Mouse (Mus musculus) midbrain, embryonic 10.5 days (tissue): ENCODE measurements at regions not wholly inside any gene's neighbourhood (a gene's known extent, or its start where the extent isn't known, plus 50 kb on each side); places are given as distances from the start of the nearest gene placed in this dataset.

Source experiments
- DNase-seq: peaks from one replicate; pipeline ENCODE4 v3.0.0-alpha.2; 2017; ENCODE audit warnings: low spot score
- H3K27ac ChIP-seq: fragments of 300-500 bp; sonication (generic); replicated peaks from 2 replicates; pipeline ENCODE4 v1.5.1; 2016; ENCODE audit warnings: mild to moderate bottlenecking
- H3K27me3 ChIP-seq: fragments of 300-500 bp; sonication (generic); 2 replicates; pipeline ENCODE4 v1.6.1; 2016; ENCODE audit warnings: low read depth, mild to moderate bottlenecking; ENCODE audit not compliant: poor library complexity, severe bottlenecking
- H3K36me3 ChIP-seq: fragments of 300-500 bp; sonication (generic); 2 replicates; pipeline ENCODE4 v1.6.1; 2016; ENCODE audit warnings: mild to moderate bottlenecking, moderate library complexity
- H3K4me1 ChIP-seq: fragments of 300-500 bp; sonication (generic); 2 replicates; pipeline ENCODE4 v1.6.1; 2016
- H3K4me3 ChIP-seq: fragments of 300-500 bp; sonication (generic); 2 replicates; pipeline ENCODE4 v1.5.1; 2016; ENCODE audit warnings: mild to moderate bottlenecking, moderate library complexity
- H3K9me3 ChIP-seq: fragments of 300-500 bp; sonication (generic); replicated peaks from 2 replicates; pipeline ENCODE4 v1.6.1; 2016; ENCODE audit warnings: mild to moderate bottlenecking
- WGBS: fragments of 180-500 bp; shearing (Covaris S2); methylation state at CpG from one replicate; pipeline ENCODE4 v1.1.7; 2016; 5-methylcytosine and 5-hydroxymethylcytosine counted together

DNA sequence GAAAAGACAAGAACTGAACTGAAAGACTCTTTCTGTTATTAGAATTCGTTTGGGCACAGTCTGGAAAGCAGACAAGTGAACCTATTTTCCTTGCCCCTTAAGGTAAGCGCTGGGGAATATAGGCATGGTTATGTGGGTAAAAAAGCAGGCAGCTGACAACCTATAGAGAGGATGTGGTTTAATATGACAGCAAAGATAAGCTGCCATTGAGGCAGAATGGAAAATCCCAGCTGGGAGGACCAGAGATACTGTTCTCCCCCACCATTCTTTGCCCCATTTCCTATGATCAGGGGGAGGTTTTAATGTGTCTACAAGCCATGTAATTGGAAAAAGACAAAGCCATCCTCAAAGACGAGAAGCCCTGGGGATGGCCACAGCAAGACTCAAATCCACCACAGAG, 984.9 kb upstream of the Gm7489 start:
- H3K27me3 ChIP-seq, result no peaks in the 10 kb centered on the region
- no peaks in the 10 kb centered on the region for H3K36me3 ChIP-seq
- H3K9me3 ChIP-seq, result no peaks in the 10 kb centered on the region
- no peak overlapping the region for H3K4me3 ChIP-seq
- no peak overlapping the region for H3K27ac ChIP-seq
- H3K4me1 ChIP-seq, result no peaks in the 10 kb centered on the region
- no peak for DNase-seq
- WGBS, result 81% methylated on average over 3 of the region's 3 CpGs

DNA sequence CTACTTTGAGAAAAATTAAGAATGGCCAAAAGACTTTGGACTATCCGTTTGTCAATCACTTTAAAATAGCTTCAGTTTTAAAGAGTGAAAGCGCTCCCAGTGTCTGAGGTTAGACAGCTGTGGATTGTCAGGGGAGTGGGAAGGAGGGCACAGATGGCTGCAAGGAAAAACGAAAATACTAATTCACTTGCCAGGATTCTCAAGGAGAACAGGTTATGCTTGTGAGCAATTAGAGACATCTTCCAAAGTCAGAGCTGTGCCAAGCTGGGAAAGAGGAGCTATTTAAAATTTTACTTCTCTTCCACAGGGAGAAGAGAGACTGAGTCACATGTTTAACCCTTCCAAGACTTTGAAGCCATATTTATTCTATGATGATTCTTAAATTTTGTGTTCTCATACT, 979.5 kb upstream of the Gm7489 start:
- no peaks in the 10 kb centered on the region for H3K27me3 ChIP-seq
- 86% methylated on average over 3 of the region's 3 CpGs for WGBS
- H3K9me3 ChIP-seq, result no peaks in the 10 kb centered on the region
- H3K4me3 ChIP-seq, result no peak overlapping the region
- no peaks in the 10 kb centered on the region for H3K4me1 ChIP-seq
- no peak overlapping the region for H3K27ac ChIP-seq
- no peaks in the 10 kb centered on the region for H3K36me3 ChIP-seq
- no peak for DNase-seq

DNA sequence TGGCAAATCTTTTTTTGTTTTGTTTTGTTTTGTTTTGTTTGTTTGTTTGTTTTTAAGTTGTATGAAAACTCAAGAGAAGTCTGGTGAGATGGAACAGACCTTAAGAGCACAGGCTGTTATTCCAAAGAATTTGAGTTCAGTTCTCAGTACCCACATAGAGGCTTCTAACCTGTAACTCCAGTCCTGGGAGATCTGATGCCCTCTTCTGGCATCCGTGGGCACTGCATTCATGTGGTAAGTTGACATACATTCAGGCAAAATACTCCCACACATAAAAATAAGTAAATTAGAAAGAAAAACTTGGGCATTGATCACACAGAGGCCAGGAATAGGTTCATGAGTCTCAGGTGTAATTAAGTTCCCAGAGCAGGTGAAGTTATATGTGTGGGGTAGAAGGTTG, 977.5 kb upstream of the Gm7489 start:
- no peaks in the 10 kb centered on the region for H3K9me3 ChIP-seq
- H3K4me1 ChIP-seq, result no peaks in the 10 kb centered on the region
- WGBS, result 39% methylated on average over 1 of the region's 1 CpGs
- no peak overlapping the region for H3K27ac ChIP-seq
- H3K4me3 ChIP-seq, result no peak overlapping the region
- no peaks in the 10 kb centered on the region for H3K36me3 ChIP-seq
- no peak for DNase-seq
- H3K27me3 ChIP-seq, result no peaks in the 10 kb centered on the region

DNA sequence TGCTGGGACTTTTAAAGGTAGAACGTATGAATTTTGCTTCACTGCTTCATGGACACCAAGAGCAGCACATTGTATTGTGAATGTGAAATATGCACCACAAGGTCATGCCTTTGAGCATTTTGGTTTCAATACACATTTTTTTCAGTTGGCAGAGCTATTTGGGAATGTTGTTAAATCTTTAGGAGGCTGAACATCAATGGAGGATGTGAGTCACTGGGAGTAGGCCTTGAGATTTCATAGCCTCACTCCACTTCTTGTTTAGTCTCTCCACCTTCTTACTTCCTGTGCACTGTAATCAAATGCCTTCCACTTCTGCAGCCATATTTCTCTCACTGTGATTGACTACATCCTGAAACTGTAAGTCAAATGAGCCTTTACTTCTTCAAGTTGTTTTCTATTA, 962.4 kb upstream of the Gm7489 start:
- 81% methylated on average over 1 of the region's 1 CpGs for WGBS
- Histone ChIP-seq H3K4me1 (no peaks in the 10 kb centered on the region), H3K9me3 (peaks cover 22% of the 10 kb centered on the region; the same call in 1 of the 2 replicates), H3K4me3 (no peak overlapping the region), H3K27me3 (no peaks in the 10 kb centered on the region), H3K36me3 (no peaks in the 10 kb centered on the region), H3K27ac (no peak overlapping the region)
- DNase-seq, result no peak

DNA sequence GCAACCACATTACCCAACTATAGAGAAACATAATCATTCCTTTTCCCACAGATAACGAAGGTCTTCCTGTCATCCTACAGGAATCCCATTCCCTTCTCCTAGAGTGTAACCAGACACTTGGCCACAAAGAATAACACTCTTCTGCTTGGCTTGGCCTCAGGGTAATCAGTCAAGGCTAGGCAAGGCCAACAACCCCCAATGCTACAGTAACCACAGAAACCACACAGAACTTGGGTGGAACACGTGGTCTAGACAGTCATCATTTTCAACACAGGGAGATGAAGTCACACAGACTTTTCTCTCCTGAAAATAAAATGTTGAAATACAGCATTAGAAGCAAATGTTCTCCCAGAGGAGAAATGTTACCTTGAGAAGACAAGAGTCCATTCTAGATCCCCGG, 956.3 kb upstream of the Gm7489 start:
- Histone ChIP-seq H3K4me3 (no peak overlapping the region), H3K27ac (no peak overlapping the region), H3K36me3 (no peaks in the 10 kb centered on the region), H3K27me3 (no peaks in the 10 kb centered on the region), H3K4me1 (no peaks in the 10 kb centered on the region), H3K9me3 (no peaks in the 10 kb centered on the region)
- no peak for DNase-seq
- WGBS, result 80% methylated on average over 3 of the region's 3 CpGs

DNA sequence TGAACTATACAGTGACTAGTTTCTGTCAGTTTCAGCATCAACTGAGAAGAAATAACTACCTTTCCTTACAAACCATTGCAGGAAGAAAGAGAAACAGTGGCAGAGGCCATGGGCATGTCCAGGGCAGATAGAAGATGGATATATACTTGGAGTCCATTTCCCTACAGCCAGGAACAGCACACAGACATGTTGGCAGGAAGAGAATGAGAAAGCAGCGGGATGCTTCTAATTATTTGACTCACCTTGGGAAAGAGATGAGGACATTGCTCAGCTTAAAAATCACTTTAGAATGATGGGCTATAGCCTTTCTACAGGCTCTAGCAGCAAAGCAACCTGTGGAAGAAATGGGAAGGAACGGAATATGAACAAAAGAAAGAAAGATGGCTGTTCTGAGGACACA, 947.6 kb upstream of the Gm7489 start:
- no peaks in the 10 kb centered on the region for H3K4me1 ChIP-seq
- DNase-seq, result no peak
- 85% methylated on average over 2 of the region's 2 CpGs for WGBS

DNA sequence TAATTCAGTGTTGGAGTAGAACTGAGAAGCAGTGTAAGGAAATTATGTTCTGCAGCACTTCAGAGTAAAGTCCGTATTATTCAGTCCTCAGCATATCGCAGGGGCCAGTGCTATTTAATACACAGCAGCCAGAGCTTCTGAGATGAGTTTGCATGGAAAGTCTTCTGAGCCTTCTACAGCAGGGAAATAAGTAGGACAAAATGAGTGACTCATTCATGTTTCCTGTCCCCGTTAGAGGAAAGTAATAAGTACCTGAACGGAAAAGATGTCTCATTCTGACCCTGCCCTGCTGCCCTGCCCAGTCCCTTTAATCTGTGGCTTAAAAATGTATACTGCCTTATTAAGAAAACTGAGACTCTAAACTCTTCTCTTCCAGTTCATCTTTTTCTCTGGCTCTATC, 940.1 kb upstream of the Gm7489 start:
- 87% methylated on average over 4 of the region's 4 CpGs for WGBS
- H3K4me3 ChIP-seq, result no peak overlapping the region
- H3K9me3 ChIP-seq, result no peaks in the 10 kb centered on the region
- H3K36me3 ChIP-seq, result no peaks in the 10 kb centered on the region
- H3K27me3 ChIP-seq, result no peaks in the 10 kb centered on the region
- H3K4me1 ChIP-seq, result no peaks in the 10 kb centered on the region
- DNase-seq, result no peak
- no peak overlapping the region for H3K27ac ChIP-seq

More for the DNA sequence above, 947.6 kb upstream of the Gm7489 start:
- H3K36me3 ChIP-seq, result no peaks in the 10 kb centered on the region
- no peak overlapping the region for H3K4me3 ChIP-seq
- no peak overlapping the region for H3K27ac ChIP-seq
- no peaks in the 10 kb centered on the region for H3K27me3 ChIP-seq
- no peaks in the 10 kb centered on the region for H3K9me3 ChIP-seq

DNA sequence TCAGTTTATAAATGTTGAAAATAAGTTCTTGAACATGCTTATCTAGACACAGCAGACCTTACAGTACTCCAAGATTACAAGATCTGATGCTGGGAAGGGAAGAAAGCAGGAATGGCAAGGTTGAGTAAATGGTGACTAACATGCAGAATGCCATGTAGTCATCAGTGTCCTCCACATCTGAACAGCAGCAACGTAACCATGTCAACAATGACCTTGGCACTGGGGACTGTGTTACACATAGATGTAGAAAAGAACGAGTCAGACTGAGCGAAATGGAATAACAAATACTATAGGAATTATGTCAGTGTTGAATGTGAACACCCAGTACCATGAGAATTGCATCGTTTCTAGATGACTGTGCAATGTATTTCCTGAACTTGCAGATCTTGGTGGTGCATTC, 936.5 kb upstream of the Gm7489 start:
- DNase-seq, result no peak
- H3K4me3 ChIP-seq, result no peak overlapping the region
- no peak overlapping the region for H3K27ac ChIP-seq
- no peaks in the 10 kb centered on the region for H3K4me1 ChIP-seq
- no peaks in the 10 kb centered on the region for H3K36me3 ChIP-seq
- WGBS, result 90% methylated on average over 4 of the region's 4 CpGs
- H3K9me3 ChIP-seq, result no peaks in the 10 kb centered on the region
- H3K27me3 ChIP-seq, result no peaks in the 10 kb centered on the region

DNA sequence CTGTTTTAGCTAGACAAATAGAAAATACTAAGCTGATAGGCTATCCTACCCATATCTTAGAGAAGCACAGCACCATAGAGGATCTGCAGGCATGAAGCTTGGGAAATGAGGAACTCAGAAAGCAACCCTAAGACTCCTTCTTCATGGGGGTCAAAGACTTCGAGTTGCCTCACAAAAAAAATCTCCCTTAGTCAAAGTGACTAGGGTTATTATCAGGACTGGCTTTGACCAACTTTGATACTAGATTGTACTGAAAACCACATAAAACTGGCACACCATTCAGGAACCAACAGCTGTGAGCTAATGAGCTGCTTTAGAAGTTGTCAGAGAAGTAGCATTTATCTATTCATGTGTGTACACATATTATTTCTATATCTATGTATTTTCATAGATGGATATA, 931.2 kb upstream of the Gm7489 start:
- Histone ChIP-seq H3K4me3 (no peak overlapping the region), H3K36me3 (no peaks in the 10 kb centered on the region), H3K27me3 (no peaks in the 10 kb centered on the region), H3K9me3 (no peaks in the 10 kb centered on the region), H3K27ac (no peak overlapping the region), H3K4me1 (no peaks in the 10 kb centered on the region)
- WGBS, result 67% methylated on average over 1 of the region's 1 CpGs
- DNase-seq, result no peak

DNA sequence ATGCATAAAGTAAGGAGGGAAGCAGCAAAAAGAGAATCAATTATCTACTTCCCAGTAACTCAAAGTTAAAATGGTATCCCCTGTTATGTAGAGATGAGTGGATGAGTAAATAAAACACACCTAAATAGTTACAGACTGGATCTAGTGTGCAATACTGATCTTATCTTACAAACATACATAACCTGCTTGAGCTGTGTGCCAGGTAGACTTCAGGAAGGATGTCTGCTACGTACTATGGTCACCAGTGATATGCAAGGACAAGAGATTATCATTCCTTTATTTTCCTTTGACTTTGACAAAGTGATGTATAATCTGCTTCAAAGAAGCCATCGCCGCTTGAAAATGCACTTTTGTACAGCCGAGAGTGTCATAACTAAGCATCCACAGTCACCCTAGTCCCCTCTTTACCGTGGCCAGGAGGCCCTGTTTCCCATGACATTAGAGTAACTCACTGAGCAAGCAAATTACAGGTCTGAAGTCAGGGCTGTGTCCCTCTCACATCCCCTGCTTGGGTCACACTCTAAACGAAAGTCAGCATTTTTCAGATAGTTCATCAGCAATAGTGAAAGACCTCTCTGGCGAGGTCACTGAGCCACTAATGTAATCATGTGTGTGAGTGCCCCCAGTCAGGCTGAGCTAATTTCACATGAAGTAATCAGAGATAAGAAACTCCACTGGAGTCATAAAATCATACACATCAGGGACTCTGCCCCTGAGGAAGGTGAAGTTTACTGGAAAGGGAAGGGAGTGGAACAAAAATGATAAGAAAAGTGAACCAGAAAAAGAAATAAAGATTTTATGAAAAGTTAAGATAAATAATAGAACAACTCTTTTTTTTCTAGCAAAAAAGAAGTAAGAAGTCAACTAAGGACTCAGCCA, 929.8 kb upstream of the Gm7489 start:
- Histone ChIP-seq H3K36me3 (no peaks in the 10 kb centered on the region), H3K4me1 (no peaks in the 10 kb centered on the region), H3K27ac (no peak overlapping the region), H3K9me3 (no peaks in the 10 kb centered on the region), H3K4me3 (no peak overlapping the region), H3K27me3 (no peaks in the 10 kb centered on the region)
- DNase-seq, result no peak
- 86% methylated on average over 7 of the region's 7 CpGs for WGBS

DNA sequence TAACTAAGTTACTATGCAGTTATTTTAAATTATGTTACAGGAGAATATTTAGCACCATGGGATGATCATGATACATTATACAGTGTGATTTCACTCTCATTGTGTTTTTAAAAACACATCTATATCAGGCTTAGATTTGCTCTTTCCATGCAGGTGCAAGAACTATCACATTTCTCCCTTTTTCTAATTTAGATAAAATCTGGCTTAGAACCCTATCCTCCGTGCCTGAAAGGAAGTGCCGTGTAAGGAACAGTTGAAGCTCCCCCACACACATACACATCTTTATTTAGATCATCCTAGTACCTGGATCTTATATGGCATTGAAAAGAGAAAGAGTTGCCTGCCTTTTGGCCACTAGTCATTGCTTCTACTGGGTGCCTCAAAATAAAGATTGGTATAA, 925.0 kb upstream of the Gm7489 start:
- H3K9me3 ChIP-seq, result no peaks in the 10 kb centered on the region
- H3K4me1 ChIP-seq, result peaks cover 21% of the 10 kb centered on the region
- H3K27ac ChIP-seq, result no peak overlapping the region
- 88% methylated on average over 2 of the region's 2 CpGs for WGBS
- no peak overlapping the region for H3K4me3 ChIP-seq
- no peaks in the 10 kb centered on the region for H3K36me3 ChIP-seq
- no peak for DNase-seq
- H3K27me3 ChIP-seq, result no peaks in the 10 kb centered on the region

DNA sequence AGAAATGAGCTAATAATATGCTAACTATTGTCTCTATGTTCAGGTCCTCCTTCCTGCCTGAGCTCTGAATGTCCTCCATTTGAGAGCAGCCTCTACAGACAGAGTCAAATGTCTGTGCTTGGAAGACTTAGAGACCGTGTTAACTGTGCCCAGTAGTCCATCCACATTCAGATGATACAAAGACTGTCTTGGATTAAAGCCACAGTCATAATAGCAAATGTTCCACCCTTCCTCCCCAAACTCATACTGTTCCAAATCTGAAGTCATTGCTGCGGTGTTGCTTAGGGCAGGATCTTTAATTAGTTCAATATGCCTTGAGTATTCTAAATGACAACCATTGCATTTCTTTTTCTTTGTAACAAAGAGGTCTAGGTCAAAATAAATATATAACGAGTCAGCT, 923.2 kb upstream of the Gm7489 start:
- Histone ChIP-seq H3K4me3 (no peak overlapping the region), H3K27me3 (no peaks in the 10 kb centered on the region), H3K4me1 (peaks cover 21% of the 10 kb centered on the region), H3K27ac (no peak overlapping the region), H3K36me3 (no peaks in the 10 kb centered on the region), H3K9me3 (no peaks in the 10 kb centered on the region)
- DNase-seq, result no peak
- WGBS, result 81% methylated on average over 3 of the region's 3 CpGs

DNA sequence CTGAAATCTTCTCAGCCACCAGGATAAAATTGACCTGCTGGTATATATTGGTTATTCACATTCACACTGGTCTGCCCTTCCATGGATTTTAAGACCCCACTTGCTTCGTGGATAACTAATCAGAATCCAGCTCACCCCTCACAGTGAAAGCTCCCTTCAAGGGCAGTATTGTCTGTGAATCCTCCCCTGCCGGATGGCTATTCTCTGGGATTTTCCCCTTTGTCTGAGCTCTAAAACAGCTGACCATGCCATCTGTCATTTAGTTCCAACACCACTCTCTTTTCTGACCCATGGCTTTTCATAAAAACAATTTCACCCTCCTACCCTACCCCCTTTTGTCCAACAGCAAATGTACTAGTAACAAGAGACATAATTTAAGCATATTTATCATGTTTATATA, 920.8 kb upstream of the Gm7489 start:
- H3K4me3 ChIP-seq, result no peak overlapping the region
- H3K27me3 ChIP-seq, result no peaks in the 10 kb centered on the region
- peaks cover 30% of the 10 kb centered on the region for H3K4me1 ChIP-seq
- H3K9me3 ChIP-seq, result no peaks in the 10 kb centered on the region
- peak overlapping the region; percentile 78 for H3K27ac ChIP-seq
- 7% methylated on average over 2 of the region's 2 CpGs for WGBS
- peak; percentile 56 for DNase-seq
- no peaks in the 10 kb centered on the region for H3K36me3 ChIP-seq
